Mouse (Mus musculus) liver, embryonic 14.5 days (tissue): Measurements from ENCODE around the gene Cs. TPM values are rescaled to one million over a fixed set of nuclear protein-coding genes. Genes with fewer than 3 reads are reported as not detected.

Experiments
- ATAC-seq: fragments of 200-750 bp; cut with Nextera tagmentation; 2 replicates; pipeline ENCODE4 v1.8.0; 2017; ENCODE audit warnings: moderate number of reproducible peaks, mild to moderate bottlenecking, moderate library complexity; ENCODE audit not compliant: insufficient read depth
- DNase-seq, 3 experiments: peaks; one replicate each; pipeline ENCODE4 v3.0.0-alpha.2; 2012 to 2013; ENCODE audit warnings: low read depth in 3 of 3, low spot score in 3 of 3
- H3K27ac ChIP-seq: fragments of 300-500 bp; sonication (generic); 2 replicates; pipeline ENCODE4 v1.5.1; 2014; ENCODE audit warnings: moderate library complexity, mild to moderate bottlenecking, control low read depth, inconsistent platforms
- H3K27me3 ChIP-seq: fragments of 300-500 bp; sonication (generic); 2 replicates; pipeline ENCODE4 v1.6.1; 2014; ENCODE audit warnings: mild to moderate bottlenecking, low read length, moderate library complexity; ENCODE audit not compliant: control insufficient read depth, insufficient read depth
- H3K36me3 ChIP-seq: fragments of 300-500 bp; sonication (generic); replicated peaks from 2 replicates; pipeline ENCODE4 v1.6.1; 2014; ENCODE audit warnings: low read depth; ENCODE audit not compliant: control insufficient read depth, insufficient read depth
- H3K4me1 ChIP-seq, 2 experiments: fragments of 200-500 bp in 1 of 2; fragments of 300-500 bp in 1 of 2; sonication (generic) in 1 of 2; replicated peaks; 2 replicates each; pipeline ENCODE4 v1.6.1; 2012 to 2014; ENCODE audit warnings: antibody characterized with exemption in 1 of 2, inconsistent platforms in 1 of 2, low read length in 1 of 2; ENCODE audit not compliant: control insufficient read depth in 2 of 2, insufficient read depth in 2 of 2
- H3K4me2 ChIP-seq: fragments of 300-500 bp; sonication (generic); 2 replicates; pipeline ENCODE4 v1.6.1; 2014; ENCODE audit warnings: low read depth, mild to moderate bottlenecking, control low read depth, moderate library complexity
- H3K4me3 ChIP-seq, 2 experiments: fragments of 200-500 bp in 1 of 2; fragments of 300-500 bp in 1 of 2; sonication (generic) in 1 of 2; 2 replicates each; pipeline ENCODE4 v1.5.1; 2012 to 2014; ENCODE audit warnings: low read depth in 2 of 2, low read length in 2 of 2, mild to moderate bottlenecking in 2 of 2, control low read depth in 1 of 2, inconsistent platforms in 1 of 2, moderate library complexity in 1 of 2; ENCODE audit not compliant: insufficient read depth in 1 of 2
- H3K9ac ChIP-seq: fragments of 300-500 bp; sonication (generic); replicated peaks from 2 replicates; pipeline ENCODE4 v1.6.1; 2014; ENCODE audit warnings: mild to moderate bottlenecking, control low read depth, moderate library complexity
- H3K9me3 ChIP-seq: fragments of 300-500 bp; sonication (generic); 2 replicates; pipeline ENCODE4 v1.6.1; 2016; ENCODE audit warnings: low read length, mixed read lengths; ENCODE audit not compliant: control insufficient read depth
- CTCF ChIP-seq: IDR thresholded peaks from 2 replicates; pipeline ENCODE4 v1.5.1; 2016; ENCODE audit warnings: antibody characterized with exemption, low read depth, control low read depth
- EP300 ChIP-seq: IDR thresholded peaks from 2 replicates; pipeline ENCODE4 v1.6.1; 2016; ENCODE audit warnings: antibody characterized with exemption, low read depth
- WGBS: fragments of 180-500 bp; shearing (Covaris S2); extraction: QIAGEN DNeasy Blood & Tissue Kit; methylation state at CpG from one replicate; pipeline ENCODE4 v1.1.7; 2014; ENCODE audit not compliant: insufficient replicate concordance; 5-methylcytosine and 5-hydroxymethylcytosine counted together
- polyA plus RNA-seq, 2 experiments: library from polyadenylated mRNA; depleted of rRNA in 1 of 2; stranded (reverse) in 1 of 2; unstranded in 1 of 2; fragments of >200 nt; fragmentation: Nextera tagmentation in 1 of 2; extraction: Ambion mirVana in 1 of 2; gene quantifications; 2 replicates each; pipeline versions ENCODE4 v1.2.1 to v1.2.3; 2012 to 2014

The Cs gene
- polyA plus RNA-seq, 2 experiments = 80.5 to 117 TPM

DNA sequence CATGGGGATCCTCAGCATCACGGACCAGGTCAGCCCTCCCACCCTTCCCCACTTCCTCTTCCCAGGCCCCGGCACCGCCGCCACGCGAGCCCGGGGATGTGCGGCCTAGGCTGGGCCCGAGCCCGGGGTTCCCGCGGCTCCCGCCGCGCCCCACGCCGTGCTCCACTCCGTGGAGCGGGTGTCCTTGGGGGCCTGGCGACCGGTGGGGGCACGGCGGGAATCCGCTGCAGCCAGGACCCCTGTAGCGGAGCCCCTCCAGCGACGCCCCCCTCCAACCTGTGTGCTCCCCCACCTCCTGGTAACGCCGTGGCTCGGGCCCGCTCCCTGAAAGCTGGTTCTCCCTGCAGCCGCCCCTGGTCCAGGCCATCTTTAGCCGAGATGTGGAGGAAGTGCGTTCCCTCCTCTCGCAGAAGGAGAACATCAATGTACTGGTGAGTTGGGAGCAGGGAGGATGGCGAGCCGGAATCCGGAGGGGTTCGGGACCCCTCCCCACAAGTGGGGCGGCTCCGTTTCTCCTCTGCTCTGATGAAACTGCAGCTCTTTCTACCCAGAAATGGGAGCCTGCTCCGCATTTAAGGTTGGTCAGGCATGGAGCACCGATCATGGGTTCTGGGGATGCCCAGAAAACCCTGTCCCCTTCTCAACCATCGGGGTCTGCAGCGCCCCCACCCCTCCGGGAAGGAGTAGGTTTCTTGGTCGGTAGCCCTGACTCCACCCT lies 39.8 kb downstream of the Cs start:
- WGBS = under 1% methylated on average over 41 of the region's 47 CpGs
- Histone ChIP-seq H3K27ac (no peak overlapping the region; the same call in 1 of the 2 replicates), H3K9me3 (no peaks in the 10 kb centered on the region), H3K36me3 (peaks cover 10% of the 10 kb centered on the region; the same call in 1 of the 2 replicates), H3K4me2 (peak overlapping the region; percentile 92), H3K27me3 (no peaks in the 10 kb centered on the region), H3K4me3 (peak overlapping the region; percentile 65 to 89), H3K9ac (peak overlapping the region; percentile 89), H3K4me1 (peaks cover 5 to 25% of the 10 kb centered on the region in 2 experiments; a peak in 3 of 4 replicates)
- no peak for TF ChIP-seq CTCF
- no peak for TF ChIP-seq EP300
- ATAC-seq = peak; percentile 73
- no peak for DNase-seq

DNA sequence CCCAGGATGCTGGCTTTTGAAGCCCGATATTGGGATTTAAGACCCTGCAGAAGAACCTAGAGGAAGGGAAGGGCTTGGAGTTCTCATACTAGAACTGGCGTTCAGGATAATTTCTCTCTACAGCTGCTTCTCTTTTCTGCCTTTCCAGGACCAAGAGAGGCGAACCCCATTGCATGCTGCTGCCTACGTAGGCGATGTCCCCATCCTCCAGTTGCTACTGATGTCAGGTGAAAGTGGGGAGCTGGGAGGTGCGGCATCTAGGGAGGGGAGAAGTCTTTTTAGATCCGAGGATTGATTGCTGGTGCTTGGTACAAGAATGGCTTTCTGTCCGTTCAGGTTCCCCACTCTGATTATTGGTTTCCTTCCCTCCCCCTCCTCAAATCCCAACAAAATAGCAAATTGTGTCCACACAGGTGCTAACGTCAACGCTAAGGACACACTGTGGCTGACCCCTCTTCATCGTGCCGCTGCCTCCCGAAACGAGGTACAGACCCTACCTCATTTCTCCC lies 40.5 kb downstream of the Cs start:
- peak overlapping the region; percentile 65 to 89 for H3K4me3 ChIP-seq
- H3K9ac ChIP-seq = peak overlapping the region; percentile 89
- no peak overlapping the region for H3K27ac ChIP-seq
- ATAC-seq (no peak), DNase-seq (no peak)
- TF ChIP-seq EP300 (no peak), CTCF (no peak)
- H3K4me2 ChIP-seq = peak overlapping the region; percentile 92
- peaks cover 5 to 23% of the 10 kb centered on the region in 2 experiments; a peak in 3 of 4 replicates for H3K4me1 ChIP-seq
- WGBS = 66% methylated on average over 14 of the region's 14 CpGs
- H3K9me3 ChIP-seq = no peaks in the 10 kb centered on the region
- H3K36me3 ChIP-seq = peaks cover 15% of the 10 kb centered on the region
- H3K27me3 ChIP-seq = no peaks in the 10 kb centered on the region

DNA sequence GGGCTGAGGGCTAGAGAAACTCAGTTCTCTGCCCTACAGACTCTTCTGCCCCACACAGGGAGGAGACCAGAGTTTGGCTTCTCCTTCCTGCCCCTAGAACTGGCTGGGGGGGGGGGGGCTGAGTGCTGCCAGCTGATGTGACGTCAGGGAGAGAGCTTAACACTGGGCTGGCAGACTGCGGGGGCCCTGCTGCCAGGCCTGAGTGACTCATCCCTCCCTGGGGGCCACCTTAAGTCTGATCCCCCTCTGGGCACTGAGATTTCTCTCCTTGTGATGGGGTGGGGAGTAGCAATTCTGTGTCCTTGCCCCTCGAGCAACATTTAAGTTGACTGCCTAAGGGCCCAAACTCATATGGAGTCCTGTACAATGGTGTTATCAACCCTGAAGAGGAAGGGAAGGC lies 40.9 kb downstream of the Cs start:
- no peak for TF ChIP-seq CTCF
- TF ChIP-seq EP300 = no peak
- H3K27ac ChIP-seq = no peak overlapping the region
- DNase-seq (no peak), ATAC-seq (no peak)
- peak overlapping the region; percentile 92; the same call in 1 of the 2 replicates for H3K4me2 ChIP-seq
- peaks cover 15% of the 10 kb centered on the region for H3K36me3 ChIP-seq
- H3K4me3 ChIP-seq = 0 out of 4 replicates have a peak overlapping the region, but pooled peaks of 1 of the 2 experiments have one; percentile 65
- WGBS = 63% methylated on average over 3 of the region's 3 CpGs
- peak overlapping the region; percentile 89; the same call in 1 of the 2 replicates for H3K9ac ChIP-seq
- peaks cover 5 to 18% of the 10 kb centered on the region in 2 experiments; a peak in 3 of 4 replicates for H3K4me1 ChIP-seq
- no peaks in the 10 kb centered on the region for H3K9me3 ChIP-seq
- no peaks in the 10 kb centered on the region for H3K27me3 ChIP-seq

DNA sequence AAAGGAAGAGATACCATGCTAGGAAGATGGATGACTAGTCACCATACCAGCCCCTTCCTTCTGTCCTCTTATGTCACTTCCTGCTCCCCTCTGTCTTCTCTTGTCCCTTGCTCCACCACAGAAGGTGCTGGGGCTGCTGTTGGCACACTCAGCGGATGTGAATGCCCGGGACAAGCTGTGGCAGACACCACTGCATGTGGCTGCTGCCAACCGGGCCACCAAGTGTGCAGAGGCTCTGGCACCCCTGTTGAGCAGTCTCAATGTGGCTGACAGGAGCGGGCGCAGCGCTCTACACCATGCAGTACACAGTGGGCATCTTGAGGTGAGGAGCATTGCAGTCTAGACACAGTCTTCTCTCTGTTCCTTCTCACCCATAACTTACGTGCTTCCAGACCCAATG lies 41.7 kb downstream of the Cs start:
- peaks cover 22% of the 10 kb centered on the region for H3K36me3 ChIP-seq
- H3K4me1 ChIP-seq = peaks cover 5 to 16% of the 10 kb centered on the region in 2 experiments; a peak in 3 of 4 replicates
- no peaks in the 10 kb centered on the region for H3K9me3 ChIP-seq
- TF ChIP-seq CTCF (no peak), EP300 (no peak)
- H3K27me3 ChIP-seq = no peaks in the 10 kb centered on the region
- no peak overlapping the region for H3K4me2 ChIP-seq
- no peak overlapping the region for H3K4me3 ChIP-seq
- DNase-seq (no peak), ATAC-seq (no peak)
- no peak overlapping the region for H3K9ac ChIP-seq
- 89% methylated on average over 7 of the region's 7 CpGs for WGBS
- H3K27ac ChIP-seq = no peak overlapping the region

DNA sequence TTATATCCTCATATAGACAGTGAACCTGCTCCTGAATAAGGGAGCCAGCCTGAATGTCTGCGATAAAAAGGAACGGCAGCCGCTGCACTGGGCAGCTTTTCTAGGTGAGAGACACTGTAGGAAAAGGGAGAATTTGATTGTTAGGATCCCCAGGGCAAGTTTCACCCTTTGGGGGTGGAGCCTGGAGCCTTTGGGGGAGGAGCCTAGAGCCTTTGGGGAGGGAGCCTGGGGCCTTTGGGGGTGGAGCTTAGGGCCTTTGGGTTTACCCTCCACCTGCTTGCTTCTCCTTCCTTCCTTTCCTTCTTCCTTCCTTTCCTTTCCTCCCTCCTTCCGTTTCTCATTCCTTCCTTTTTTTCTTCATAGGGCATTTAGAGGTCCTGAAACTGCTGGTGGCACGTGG lies 43.0 kb downstream of the Cs start:
- Histone ChIP-seq H3K27ac (no peak overlapping the region), H3K4me2 (no peak overlapping the region), H3K4me1 (peaks cover 5 to 16% of the 10 kb centered on the region in 2 experiments; a peak in 3 of 4 replicates), H3K9ac (no peak overlapping the region), H3K36me3 (peaks cover 27% of the 10 kb centered on the region), H3K4me3 (no peak overlapping the region), H3K9me3 (no peaks in the 10 kb centered on the region), H3K27me3 (no peaks in the 10 kb centered on the region)
- DNase-seq (no peak), ATAC-seq (no peak)
- WGBS = 81% methylated on average over 5 of the region's 5 CpGs
- TF ChIP-seq CTCF = no peak
- no peak for TF ChIP-seq EP300
